Mouse (Mus musculus): ENCODE data around the gene Thbs1. TPM values are rescaled to one million over a fixed set of nuclear protein-coding genes. Genes with fewer than 3 reads are reported as not detected.
A peak's percentile ranks its signal among the peaks of the same experiment; 100 is the strongest.

Gene Thbs1
- 126 TPM for polyA plus RNA-seq (2012; fragmentation: generic; extraction: Trizol)
- long read RNA-seq, experiment 1, full-length matches to known transcripts = 4 of 92 reads
- long read RNA-seq, experiment 1, partial matches to known transcripts = 84 of 92 reads
- long read RNA-seq, experiment 1, other reads (novel, unspliced or antisense) = 4 of 92 reads
- long read RNA-seq, experiment 2, full-length matches to known transcripts = 447 of 1,122 reads
- long read RNA-seq, experiment 2, partial matches to known transcripts = 404 of 1,122 reads
- long read RNA-seq, experiment 2, other reads (novel, unspliced or antisense) = 271 of 1,122 reads

- H3K79me2 ChIP-seq (ENCODE audit: control insufficient read depth, insufficient read depth) = peaks cover 50% of the 10 kb centered on the region
- TF ChIP-seq MAX (IDR thresholded peaks at IDR 0.05) (no peak), MYOG (IDR thresholded peaks at IDR 0.05; ENCODE audit: control insufficient read depth, extremely low read depth, insufficient read length) (no peak), CEBPB (IDR thresholded peaks at IDR 0.05; ENCODE audit: low read depth) (peak; percentile 36)
- peak within 1 kb of the TSS; percentile 77 for H3K4me3 ChIP-seq (ENCODE audit: insufficient read depth, poor library complexity, severe bottlenecking)
- H3K79me3 ChIP-seq (ENCODE audit: low read depth) = peaks cover 46% of the 10 kb centered on the region
- peak within 1 kb of the TSS; percentile 81 for H3ac ChIP-seq (ENCODE audit: control insufficient read depth, insufficient read length, low read depth)
- H3K36me3 ChIP-seq (ENCODE audit: control insufficient read depth, insufficient read depth) = peaks cover 43% of the 10 kb centered on the region
- no peaks in the 10 kb centered on the region for H3K27me3 ChIP-seq (ENCODE audit: control insufficient read depth, insufficient read depth, insufficient read length)
These were observed at the start of gene Thbs1 for GRCm38 (mm10) chr2:118111488-118112131. Thbs1 (plus strand) TSS chr2:118111876.

DNA sequence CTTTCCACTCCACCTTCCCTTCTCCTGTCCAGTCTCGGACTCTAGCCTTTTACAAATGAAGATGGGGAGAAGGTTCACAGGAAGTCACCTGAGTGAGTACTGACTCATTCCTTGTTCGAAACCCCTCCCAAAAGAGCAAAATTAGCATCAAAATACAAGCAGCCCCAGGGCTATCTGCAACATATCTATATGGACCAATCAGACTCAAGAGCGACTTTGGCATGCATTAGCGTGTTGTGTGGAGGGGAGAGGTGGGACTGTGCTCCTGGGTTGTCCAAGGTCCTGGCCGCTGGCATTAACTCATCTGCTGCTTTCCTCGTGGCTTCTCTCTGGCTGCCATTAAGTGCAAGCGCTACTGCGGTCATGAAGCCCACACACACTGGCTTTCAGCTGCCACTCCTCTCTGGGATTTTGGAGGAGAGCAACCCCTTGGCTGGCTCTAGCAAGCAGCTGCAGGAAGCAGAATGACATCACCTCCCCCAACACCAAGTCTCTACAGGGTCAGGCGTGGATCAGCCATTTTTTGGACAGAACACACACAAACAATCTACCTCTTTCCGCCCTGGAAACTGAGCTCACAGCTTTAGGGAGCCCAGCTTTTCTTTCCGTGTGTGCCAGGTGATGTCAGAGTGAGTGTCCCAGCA, 47.4 kb upstream of the Thbs1 start:
- no peak for TF ChIP-seq MAX (IDR thresholded peaks at IDR 0.05)
- H3K27me3 ChIP-seq (ENCODE audit: control insufficient read depth, insufficient read depth, insufficient read length) = no peaks in the 10 kb centered on the region
- no peaks in the 10 kb centered on the region for H3K79me3 ChIP-seq (ENCODE audit: low read depth)
- H3K79me2 ChIP-seq (ENCODE audit: control insufficient read depth, insufficient read depth) = no peaks in the 10 kb centered on the region
- no peak overlapping the region for H3K4me3 ChIP-seq (ENCODE audit: insufficient read depth, poor library complexity, severe bottlenecking)
- no peak overlapping the region for H3ac ChIP-seq (ENCODE audit: control insufficient read depth, insufficient read length, low read depth)
- no peaks in the 10 kb centered on the region for H3K36me3 ChIP-seq (ENCODE audit: control insufficient read depth, insufficient read depth)

GRCm38 (mm10) chr2:118066065-118066770, 45.5 kb upstream of the Thbs1 start:
- TF ChIP-seq MAX (IDR thresholded peaks at IDR 0.05) (no peak), FOSL1 (IDR thresholded peaks at IDR 0.05; ENCODE audit: insufficient read depth, low read length, poor library complexity, severe bottlenecking) (no peak), MYOD1 (IDR thresholded peaks at IDR 0.05; ENCODE audit: control insufficient read depth, insufficient read length, low read depth) (no peak), CEBPB (IDR thresholded peaks at IDR 0.05; ENCODE audit: low read depth) (no peak), MYOG (IDR thresholded peaks at IDR 0.05; ENCODE audit: control insufficient read depth, extremely low read depth, insufficient read length) (no peak), USF1 (IDR thresholded peaks at IDR 0.05; ENCODE audit: low read depth) (no peak), CTCF (IDR thresholded peaks at IDR 0.05; ENCODE audit: control insufficient read depth, insufficient read depth, insufficient read length) (no peak)
- no peaks in the 10 kb centered on the region for H3K27me3 ChIP-seq (ENCODE audit: control insufficient read depth, insufficient read depth, insufficient read length)

GRCm38 (mm10) chr2:118069975-118070374, 41.7 kb upstream of the Thbs1 start:
- no peaks in the 10 kb centered on the region for H3K79me2 ChIP-seq (ENCODE audit: control insufficient read depth, insufficient read depth)
- no peaks in the 10 kb centered on the region for H3K79me3 ChIP-seq (ENCODE audit: low read depth)
- H3K4me3 ChIP-seq (ENCODE audit: insufficient read depth, poor library complexity, severe bottlenecking) = no peak overlapping the region
- TF ChIP-seq MYOD1 (IDR thresholded peaks at IDR 0.05; ENCODE audit: control insufficient read depth, insufficient read length, low read depth) (no peak), USF1 (IDR thresholded peaks at IDR 0.05; ENCODE audit: low read depth) (no peak), CTCF (IDR thresholded peaks at IDR 0.05; ENCODE audit: control insufficient read depth, insufficient read depth, insufficient read length) (no peak), FOSL1 (IDR thresholded peaks at IDR 0.05; ENCODE audit: insufficient read depth, low read length, poor library complexity, severe bottlenecking) (no peak), MAX (IDR thresholded peaks at IDR 0.05) (no peak), MYOG (IDR thresholded peaks at IDR 0.05; ENCODE audit: control insufficient read depth, extremely low read depth, insufficient read length) (no peak), CEBPB (IDR thresholded peaks at IDR 0.05; ENCODE audit: low read depth) (no peak)
- H3ac ChIP-seq (ENCODE audit: control insufficient read depth, insufficient read length, low read depth) = no peak overlapping the region
- no peaks in the 10 kb centered on the region for H3K27me3 ChIP-seq (ENCODE audit: control insufficient read depth, insufficient read depth, insufficient read length)
- H3K36me3 ChIP-seq (ENCODE audit: control insufficient read depth, insufficient read depth) = no peaks in the 10 kb centered on the region

More at GRCm38 (mm10) chr2:118066065-118066770, 45.5 kb upstream of the Thbs1 start:
- no peak overlapping the region for H3K4me3 ChIP-seq (ENCODE audit: insufficient read depth, poor library complexity, severe bottlenecking)
- no peaks in the 10 kb centered on the region for H3K79me2 ChIP-seq (ENCODE audit: control insufficient read depth, insufficient read depth)
- H3K36me3 ChIP-seq (ENCODE audit: control insufficient read depth, insufficient read depth) = no peaks in the 10 kb centered on the region
- no peak overlapping the region for H3ac ChIP-seq (ENCODE audit: control insufficient read depth, insufficient read length, low read depth)
- H3K79me3 ChIP-seq (ENCODE audit: low read depth) = no peaks in the 10 kb centered on the region

- no peak overlapping the region for H3K4me3 ChIP-seq (ENCODE audit: insufficient read depth, poor library complexity, severe bottlenecking)
- H3K79me3 ChIP-seq (ENCODE audit: low read depth) = no peaks in the 10 kb centered on the region
- no peak for TF ChIP-seq FOSL1 (IDR thresholded peaks at IDR 0.05; ENCODE audit: insufficient read depth, low read length, poor library complexity, severe bottlenecking)
- H3K27me3 ChIP-seq (ENCODE audit: control insufficient read depth, insufficient read depth, insufficient read length) = no peaks in the 10 kb centered on the region
- no peaks in the 10 kb centered on the region for H3K79me2 ChIP-seq (ENCODE audit: control insufficient read depth, insufficient read depth)
- no peak overlapping the region for H3ac ChIP-seq (ENCODE audit: control insufficient read depth, insufficient read length, low read depth)
- H3K36me3 ChIP-seq (ENCODE audit: control insufficient read depth, insufficient read depth) = no peaks in the 10 kb centered on the region
These were observed 38.8 kb upstream of the Thbs1 start for GRCm38 (mm10) chr2:118072811-118073372.

All from C2C12 (cell line).